Mouse (Mus musculus) adrenal gland, postnatal 4 days (tissue): ENCODE results near the gene Zfp553. TPM values are rescaled to one million over a fixed set of nuclear protein-coding genes. Genes with fewer than 3 reads are reported as not detected.

Experiments
- DNase-seq, 2 experiments: peaks; one replicate each; pipeline ENCODE4 v3.0.0; 2021 to 2022; ENCODE audit warnings: low spot score in 2 of 2, mixed read lengths in 2 of 2
- total RNA-seq, 2 experiments: library from RNA; stranded (reverse); gene quantifications; 2 replicates each; pipeline ENCODE4 v1.2.3; 2021

Zfp553 gene
- total RNA-seq, 2 experiments from 2014 or later: 18.3 to 19.3 TPM

DNA sequence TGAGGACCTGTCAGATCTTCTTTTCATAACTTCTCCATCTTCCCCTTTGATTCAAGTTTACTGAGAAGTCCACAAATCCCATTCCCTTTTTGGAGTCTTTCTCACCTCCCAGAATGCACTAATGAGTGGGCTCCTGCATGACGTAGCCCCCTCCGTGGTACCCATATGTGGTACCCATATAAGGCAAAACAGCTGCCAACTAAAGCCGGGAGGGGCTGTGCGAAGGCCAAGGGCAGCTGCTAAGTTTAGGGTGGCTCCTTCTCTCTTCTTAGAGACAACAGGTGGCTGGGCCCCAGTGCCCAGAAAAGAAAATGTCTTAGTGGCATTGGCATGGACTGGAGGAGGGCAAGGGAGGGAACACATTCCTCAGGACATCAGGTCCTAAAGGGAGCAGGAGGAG lies 22.6 kb upstream of the Zfp553 start:
- DNase-seq: no peak

GRCm38 (mm10) chr7:127211014-127211745 lies 21.7 kb upstream of the Zfp553 start:
- no peak for DNase-seq

- DNase-seq: no peak
Observed at GRCm38 (mm10) chr7:127212432-127213250, 20.2 kb upstream of the Zfp553 start.

DNA sequence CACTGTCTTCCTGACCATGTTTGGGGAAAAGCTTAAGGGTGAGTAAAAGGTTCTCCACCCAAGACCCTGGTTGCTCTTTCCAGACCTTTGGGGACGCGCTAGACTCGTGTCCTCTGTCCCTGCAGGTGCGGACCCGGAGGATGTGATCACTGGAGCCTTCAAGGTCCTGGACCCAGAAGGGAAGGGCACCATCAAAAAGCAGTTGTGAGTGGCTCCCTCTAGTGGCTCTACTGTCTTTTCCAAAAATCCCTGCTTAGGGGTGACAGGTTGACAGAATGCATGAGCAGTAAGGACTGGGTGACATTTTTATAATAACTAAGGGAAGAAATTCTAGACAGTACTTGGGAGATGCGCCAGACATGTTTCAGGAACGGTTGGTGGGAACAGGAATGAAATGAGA lies 19.4 kb upstream of the Zfp553 start:
- DNase-seq: no peak

DNA sequence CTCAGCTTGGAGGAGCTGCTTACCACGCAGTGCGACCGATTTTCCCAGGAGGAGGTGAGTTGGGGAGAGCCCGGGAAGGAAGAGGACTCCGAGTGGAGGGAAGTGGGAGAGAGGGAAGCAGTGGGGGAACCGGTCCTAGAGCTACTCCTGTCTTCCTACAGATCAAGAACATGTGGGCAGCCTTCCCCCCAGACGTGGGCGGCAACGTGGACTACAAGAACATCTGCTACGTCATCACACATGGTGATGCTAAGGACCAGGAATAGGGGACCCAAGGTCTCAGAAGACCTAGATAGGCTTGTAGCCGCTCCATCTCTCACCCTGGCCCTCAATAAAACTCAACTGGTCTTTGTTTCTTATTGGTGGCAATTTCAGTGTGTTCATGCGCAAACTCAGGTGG lies 18.9 kb upstream of the Zfp553 start:
- DNase-seq: no peak

- DNase-seq: no peak
Observed at GRCm38 (mm10) chr7:127214521-127214920, 18.3 kb upstream of the Zfp553 start.

- peak in 1 of 2 experiments; percentile 43 for DNase-seq
Observed at GRCm38 (mm10) chr7:127214981-127215871, 17.6 kb upstream of the Zfp553 start.

- DNase-seq: no peak
Observed at GRCm38 (mm10) chr7:127216307-127216706, 16.6 kb upstream of the Zfp553 start.

DNA sequence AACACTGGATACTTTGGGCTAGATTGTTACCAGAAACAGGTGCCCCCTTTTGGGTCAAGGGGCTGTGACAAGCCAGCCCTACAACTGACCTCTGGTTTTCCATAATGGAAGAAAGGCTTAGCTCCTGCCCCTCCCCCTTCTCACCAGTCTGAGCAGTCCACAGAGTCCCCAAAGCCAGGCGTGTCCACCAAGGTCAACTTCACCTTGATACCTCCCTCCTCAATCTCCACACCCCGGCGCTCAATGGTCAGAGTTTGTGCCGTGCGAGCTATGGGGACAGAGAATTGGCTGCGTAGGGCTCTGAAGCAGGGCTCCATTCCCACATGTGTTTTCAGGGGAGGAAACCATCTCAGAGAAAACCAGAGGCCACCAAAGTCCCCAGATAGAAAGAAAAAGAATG lies 15.4 kb upstream of the Zfp553 start:
- no peak for DNase-seq

GRCm38 (mm10) chr7:127217901-127218642 lies 14.8 kb upstream of the Zfp553 start:
- no peak for DNase-seq

DNA sequence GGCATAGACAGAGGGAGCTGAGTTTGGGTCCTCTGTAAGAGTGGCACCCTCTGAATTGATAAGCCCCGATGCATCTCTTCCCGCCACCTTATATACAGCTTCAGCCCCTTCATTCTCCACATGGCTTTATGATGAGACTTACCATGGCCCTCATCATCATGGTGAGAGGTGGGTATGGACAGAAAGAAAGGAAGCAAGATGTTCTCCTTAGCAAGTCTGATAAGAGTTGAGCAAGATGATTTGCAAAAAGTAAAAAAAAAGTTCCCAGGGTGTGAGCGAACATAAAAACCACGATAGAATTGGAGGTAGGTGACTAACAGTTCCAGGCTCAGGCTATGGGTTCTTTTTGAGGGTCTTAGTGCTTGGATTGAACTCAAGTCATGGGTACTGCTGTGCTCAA lies 14.2 kb upstream of the Zfp553 start:
- no peak for DNase-seq

DNA sequence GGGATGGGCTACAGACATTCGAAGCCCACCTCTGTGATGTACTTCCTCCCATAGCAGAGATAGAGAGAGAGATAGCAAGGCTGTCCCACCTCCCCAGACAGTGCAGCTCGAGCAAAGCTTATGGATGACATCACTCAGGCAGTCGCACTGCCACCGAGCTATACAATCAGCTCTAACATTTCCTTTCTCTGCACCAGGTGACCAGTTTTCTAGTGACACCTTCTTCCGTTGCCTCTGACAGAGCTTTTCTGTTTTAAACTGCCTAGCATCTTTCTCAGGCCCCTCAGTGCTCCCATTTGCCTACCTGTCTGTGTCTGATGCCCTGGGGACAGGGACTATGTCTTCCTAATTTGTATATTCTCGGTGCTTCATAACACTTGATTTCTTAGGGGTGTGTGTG lies 12.4 kb upstream of the Zfp553 start:
- DNase-seq: no peak

- DNase-seq: no peak
Observed at GRCm38 (mm10) chr7:127223106-127223505, 9.8 kb upstream of the Zfp553 start.

DNA sequence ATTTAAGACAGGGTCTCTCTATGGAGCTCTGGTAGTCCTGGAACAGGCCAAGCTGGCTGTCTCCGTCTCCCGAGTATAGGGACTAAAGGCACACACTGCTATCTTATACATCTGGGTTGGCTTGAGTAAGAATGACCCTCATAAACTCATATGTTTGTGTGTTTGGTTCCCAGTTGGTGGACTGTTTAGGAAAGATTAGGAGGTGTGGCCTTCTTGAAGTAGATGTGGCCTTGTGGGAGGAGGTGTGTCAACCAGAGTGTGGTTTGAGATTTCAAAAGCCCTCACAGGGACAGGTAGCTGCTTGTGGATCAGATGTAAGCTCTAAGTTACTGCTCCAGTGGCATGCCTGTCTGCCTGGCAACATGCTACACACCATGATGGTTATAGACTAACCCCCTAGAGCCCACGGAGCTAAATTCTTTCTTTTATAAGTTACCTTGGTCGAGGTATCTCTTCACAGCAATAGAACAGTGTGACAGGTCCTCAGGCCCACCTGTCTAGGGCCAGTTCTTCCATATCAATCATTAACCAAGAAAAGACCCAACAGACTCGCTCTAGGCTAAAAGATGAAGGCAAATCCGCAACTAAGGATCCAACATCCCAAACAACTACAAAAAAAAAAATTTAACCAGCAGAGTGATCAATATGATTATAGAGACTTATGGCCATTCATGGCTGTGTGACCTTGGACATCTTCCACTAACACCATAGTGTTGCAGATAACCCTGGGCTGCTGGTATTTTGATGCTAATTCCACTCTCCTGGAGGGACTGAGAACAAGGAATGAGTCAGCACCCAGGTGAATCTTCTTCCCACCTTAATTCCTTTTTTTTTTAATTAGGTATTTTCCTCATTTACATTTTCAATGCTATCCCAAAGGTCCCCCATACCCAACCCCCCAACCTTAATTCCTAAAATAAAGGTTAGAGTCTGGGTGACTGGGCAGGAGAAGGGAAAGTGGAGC lies 9.1 kb upstream of the Zfp553 start:
- DNase-seq: no peak

GRCm38 (mm10) chr7:127224616-127225015 lies 8.2 kb upstream of the Zfp553 start:
- DNase-seq: no peak

- DNase-seq: no peak
Observed at GRCm38 (mm10) chr7:127225147-127225995, 7.5 kb upstream of the Zfp553 start.

DNA sequence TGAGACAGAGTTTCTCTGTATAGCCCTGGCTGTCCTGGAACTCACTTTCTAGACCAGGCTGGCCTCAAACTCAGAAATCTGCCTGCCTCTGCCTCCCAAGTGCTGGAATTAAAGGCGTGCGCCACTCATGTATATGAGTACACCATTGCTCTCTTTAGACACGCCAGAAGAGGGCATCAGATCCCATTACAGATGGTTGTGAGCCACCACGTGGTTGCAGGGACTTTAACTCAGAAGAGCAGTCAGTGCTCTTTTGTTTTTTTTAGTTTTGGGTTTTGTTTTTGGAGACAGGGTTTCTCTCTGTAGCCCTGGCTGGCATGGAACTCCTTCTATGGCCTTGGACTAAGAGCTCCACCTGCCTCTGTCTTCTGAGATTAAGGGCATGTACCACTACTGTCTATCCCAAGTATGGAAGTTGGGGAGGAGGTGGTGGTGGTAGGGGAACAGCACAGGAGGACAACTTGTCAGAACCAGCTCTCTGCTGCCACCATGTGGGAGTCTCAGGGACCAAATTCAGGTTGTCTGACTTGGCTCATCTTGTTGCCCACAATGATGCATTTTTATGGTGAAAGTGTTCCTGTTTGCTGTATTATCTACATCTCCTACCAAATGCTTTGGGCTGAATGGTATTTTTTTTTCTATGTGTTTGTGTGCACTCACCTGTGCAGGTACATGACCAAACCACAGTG lies 4.1 kb upstream of the Zfp553 start:
- peak; percentile 57 to 68 for DNase-seq

DNA sequence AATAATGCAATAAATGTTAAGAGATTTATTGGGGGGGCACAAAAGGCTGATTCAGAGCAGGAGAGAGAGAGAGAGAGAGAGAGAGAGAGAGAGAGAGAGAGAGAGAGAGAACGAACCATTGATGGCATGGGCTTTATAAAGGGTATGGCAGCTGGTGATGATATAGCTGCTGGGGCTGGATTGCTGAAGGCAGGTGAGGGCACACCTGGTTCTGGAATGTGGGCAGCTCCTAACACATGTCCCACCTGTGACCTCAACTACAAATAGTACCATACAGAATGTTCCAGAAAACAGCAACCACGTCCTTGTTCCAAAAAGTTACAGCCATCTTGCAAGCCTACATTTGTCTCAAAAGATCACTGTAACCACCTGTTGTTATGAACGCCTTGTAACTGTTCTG lies 1.5 kb upstream of the Zfp553 start:
- no peak for DNase-seq
